Mouse (Mus musculus): ENCODE results near the gene Kcnk7.

Gene Kcnk7

DNA sequence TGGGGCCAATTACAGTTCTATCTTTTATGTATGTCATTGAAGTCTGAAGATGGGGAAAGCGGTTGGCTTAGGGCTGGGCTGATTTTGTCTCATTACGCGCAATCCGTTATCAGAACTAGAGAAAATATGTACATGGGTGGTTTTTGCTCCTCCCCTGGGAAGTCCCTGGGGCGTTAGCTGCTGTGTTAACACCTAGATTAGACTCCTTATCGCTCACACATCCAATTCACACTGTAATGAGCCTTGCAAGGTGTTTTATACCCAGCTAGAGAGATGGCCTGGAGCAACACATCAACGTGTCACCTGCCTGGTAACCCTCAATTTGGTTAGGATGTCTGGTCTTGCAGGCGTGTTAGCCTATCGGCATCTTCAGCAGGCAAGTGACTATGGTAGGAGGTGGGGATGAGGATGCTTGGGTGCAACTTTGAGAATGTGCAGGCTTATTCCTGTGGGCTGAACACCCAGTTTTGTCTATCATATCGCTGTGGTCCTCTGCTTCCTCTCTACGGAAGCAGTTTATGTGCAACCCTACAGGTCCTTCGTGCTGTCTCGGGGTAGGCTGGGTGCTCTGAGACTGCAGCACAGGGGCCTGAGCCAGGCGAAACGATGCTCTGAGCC, 22.9 kb downstream of the Kcnk7 start:
- DNase-seq: no peak

DNA sequence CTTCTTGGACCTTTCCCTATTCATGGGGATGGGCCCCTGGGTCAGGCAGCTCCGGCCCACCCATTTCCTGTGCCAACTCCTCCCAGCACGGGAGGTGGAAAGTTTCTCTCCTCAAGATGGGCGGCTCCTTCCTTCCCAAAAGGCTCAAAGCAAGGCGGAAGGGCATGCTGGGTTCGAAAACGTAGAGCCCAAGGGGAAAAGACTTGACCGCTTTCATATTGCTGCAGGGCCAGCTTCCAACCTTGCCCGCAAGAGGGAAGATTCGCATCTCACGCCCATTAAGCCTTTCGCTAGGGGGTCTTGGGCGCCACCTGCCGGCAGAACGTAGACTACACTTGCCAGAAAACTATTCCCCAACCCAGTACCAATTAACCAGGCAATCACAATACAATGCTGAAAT, 23.5 kb downstream of the Kcnk7 start:
- DNase-seq: peak; percentile 79

DNA sequence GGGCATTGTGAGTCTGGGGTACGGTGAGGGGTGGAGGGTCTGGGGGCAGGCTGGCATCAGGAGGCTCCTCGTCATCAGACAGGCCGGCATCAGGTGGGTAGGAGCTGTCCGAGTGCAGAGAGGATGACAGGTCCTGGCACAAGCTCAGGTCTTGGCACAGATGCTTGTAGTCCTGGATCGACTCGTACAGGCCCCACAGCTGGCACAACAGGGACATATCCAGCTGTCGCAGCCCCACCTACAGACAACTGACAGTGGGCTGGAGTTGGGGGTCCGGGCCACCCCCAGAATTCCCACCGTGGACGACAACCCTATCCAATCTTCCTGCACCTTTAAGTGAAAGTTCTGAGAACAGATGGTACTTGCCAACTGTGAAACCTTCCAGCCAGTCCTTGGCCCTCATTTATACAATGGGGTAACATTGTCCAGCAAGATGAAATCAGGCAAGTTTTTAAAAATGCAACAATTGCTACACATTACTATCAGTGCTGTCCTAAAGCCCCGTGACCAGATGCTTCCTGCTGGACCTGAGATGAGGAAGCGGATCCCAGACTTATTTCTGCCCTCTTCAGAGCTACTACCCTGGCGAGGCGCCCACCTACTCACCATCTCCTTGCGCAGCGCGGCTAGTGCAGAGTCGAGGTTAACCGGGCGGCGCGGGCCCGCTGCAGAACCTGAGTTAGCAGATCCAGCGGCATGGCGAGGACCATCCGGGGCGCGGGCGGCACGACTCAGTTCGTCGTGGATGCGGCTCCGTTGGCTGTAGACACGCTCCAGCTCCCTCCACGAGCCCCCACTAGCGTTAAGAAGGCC, 24.7 kb downstream of the Kcnk7 start:
- DNase-seq: peak; percentile 52

DNA sequence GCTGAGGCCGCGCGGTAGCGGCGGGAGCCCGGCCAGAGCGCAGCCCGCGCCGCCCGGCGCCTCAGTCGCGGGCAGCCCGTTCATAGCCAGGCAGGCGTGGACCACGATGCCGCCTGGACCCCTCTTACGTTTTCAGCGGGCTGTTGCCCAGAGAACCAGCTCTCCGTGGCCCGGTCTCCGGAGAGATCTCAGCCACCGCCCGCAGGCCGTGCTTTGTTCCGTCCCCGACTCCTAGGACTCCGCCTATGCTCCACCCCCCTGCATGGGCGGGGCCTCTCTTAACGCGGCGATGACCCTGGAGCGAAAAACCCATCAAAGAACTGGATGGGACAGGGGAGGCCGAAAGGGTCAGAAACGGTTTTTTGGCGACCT, 25.3 kb downstream of the Kcnk7 start, which contains the start of gene Fam89b:
TSS of gene Fam89b (minus strand) at position 210 of the 372 bp plus-strand sequence.
- DNase-seq: peak; percentile 86

DNA sequence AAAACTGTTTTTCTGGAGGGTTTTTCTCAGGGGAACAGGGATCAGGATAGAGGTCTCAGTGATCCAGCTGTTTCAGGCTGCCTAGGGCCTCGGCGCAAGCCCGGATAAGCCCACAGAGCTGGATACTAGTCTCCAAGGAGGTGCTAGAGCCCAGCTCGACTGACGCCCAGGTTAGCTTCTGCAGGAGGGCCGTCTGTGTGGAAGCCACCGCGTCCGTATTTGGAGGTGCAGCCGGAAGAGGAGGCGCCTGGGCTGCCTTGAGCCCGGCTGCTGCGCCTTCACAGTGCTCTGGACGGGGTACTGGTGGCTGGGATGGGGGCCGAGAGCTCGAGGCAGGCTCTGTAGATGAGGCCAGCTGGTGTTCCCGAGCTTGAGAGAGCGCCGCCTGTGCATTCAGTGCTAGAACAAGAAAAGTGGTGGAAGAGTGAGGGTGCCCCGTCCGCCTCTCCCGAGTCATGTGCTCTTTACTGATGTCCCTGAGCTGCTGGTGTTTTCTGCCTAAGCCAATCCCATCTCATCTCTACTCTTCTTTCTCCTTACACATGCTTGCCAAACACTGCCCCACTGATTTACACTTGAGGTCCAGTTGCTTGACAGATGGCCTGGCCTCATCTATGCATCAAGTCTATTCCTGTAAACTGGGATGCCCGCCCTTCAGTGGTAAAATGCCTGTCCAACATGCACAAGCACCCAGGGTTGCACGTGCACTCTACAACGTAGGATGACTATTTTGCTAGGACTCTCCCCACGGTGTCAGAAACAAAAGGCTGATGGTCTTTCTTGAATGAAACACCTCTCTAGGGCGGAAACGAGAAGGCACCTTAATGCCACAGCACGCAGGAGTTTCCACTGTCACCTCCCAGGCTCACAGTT, 26.4 kb downstream of the Kcnk7 start:
- DNase-seq: no peak

DNA sequence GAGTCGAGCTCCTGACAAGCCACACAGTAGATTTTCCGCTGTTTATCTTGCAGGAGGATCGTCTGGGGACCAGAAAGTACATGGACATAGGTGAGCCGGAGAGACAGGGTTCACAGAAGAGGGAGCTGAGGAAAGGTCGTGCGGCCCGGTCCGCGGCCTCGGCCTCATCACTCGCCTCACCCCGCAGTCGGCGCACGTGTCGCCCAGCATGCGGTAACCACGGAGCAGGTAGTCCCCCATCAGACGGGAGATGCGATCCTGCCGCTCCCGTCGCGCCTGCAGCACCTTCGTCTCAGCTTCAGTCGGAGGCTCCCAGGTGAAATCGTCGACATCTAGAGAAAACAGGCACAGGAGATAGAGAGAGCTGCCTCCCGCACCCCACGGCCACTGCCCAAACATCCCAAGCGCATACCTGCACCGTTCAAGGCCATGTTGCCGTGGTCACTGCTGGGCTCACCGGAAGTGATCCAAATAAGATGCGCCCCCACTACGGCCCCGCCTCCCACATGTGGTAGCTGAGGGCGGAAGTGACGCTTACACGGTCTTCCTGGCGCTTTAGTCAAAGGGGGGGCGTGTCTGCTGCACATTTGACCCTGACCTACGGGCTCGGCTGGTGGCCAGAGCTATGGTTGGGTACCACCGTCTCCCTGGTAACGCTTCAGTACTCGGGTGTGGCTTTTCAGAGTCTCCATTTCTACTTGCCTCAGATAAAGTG, 27.3 kb downstream of the Kcnk7 start:
- DNase-seq: peak; percentile 94

DNA sequence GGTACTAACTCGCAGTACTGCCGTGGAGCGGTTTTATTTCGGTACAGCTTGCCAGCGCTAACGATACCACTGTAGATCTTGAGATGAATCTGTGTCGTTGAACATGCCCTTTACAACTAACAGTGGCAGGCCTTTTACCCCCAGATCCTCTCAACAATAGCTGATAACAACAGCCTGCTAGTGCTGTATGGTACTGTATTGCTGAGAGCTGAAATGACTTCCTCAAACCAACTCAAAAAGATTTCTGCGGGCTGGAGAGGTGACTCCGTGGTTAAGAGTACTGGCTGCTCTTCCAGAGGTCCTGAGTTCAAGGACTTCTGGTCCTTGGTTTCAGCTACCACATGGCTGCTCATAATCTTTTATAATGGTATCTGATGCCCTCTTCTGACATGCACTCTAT, 30.2 kb downstream of the Kcnk7 start:
- no peak for DNase-seq

DNA sequence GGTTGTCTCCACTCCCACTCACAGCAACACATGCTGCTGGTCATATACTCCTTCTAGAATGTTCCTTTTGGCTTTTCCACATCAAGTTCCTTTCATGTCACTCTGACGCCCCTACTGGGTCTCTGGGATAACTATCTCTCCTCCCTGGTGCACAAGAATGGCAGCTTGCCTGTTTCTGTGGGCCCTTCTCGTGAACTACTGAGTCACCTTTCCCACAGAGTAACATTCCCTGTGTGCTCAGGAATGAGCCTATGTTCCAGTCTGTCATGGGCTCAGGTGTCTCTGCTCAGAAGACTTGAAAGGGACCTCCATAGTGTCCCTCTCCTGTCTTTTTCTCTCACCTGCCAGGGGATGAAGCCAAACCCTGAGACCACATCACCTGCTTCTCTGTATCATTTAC, 35.3 kb downstream of the Kcnk7 start:
- no peak for DNase-seq

DNA sequence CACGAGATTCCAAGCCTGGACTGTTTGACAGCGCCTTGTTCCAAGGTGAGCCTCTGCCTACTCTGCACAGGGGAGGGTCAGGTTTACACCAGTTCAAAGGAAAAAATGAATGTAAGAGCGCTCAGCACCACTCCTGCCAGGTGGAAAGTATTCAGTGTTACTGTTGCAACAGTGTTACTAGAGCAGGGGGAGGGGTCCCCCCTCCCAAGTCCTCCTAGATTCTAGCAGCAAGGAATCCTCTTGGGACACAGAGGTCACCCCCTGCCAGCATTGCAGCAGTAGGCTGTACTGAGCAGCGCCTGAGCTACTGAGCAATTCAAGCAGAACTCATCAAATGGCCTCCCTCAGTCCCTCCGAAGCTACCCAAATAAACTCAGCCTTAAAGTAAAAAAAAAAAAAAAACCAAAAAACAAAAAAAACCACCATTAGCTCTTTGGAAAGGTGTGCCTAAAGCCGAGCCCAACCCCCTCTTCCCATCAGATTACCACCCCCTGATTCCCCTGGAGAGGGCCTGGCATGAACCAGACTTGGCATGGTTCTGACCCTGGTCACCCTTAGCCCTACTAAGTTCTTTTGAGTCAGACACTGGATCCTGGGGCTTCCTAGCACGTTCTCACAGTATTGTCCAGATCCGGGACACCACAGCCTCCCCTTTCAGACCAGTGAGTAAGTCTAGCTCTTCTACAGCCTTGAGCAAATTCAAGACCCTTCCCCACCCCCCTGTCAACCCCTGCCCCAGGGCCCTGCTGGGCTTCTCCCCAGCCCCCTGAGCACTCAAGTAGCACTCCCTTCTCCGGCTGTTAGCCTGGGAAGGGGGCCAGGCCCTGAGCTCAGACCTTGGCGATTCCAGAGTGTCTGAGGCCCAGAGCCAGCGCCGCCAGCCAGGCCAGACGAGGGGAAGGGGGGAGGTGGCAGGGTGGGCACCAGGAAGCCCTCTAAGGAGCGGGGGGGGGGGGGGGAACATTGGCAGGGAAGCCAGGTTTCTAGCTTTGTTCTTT, 36.5 kb downstream of the Kcnk7 start, which contains the start of gene Ltbp3:
TSS of gene Ltbp3 (plus strand) at position 585 of the 998 bp plus-strand sequence.
- no peak for DNase-seq

DNA sequence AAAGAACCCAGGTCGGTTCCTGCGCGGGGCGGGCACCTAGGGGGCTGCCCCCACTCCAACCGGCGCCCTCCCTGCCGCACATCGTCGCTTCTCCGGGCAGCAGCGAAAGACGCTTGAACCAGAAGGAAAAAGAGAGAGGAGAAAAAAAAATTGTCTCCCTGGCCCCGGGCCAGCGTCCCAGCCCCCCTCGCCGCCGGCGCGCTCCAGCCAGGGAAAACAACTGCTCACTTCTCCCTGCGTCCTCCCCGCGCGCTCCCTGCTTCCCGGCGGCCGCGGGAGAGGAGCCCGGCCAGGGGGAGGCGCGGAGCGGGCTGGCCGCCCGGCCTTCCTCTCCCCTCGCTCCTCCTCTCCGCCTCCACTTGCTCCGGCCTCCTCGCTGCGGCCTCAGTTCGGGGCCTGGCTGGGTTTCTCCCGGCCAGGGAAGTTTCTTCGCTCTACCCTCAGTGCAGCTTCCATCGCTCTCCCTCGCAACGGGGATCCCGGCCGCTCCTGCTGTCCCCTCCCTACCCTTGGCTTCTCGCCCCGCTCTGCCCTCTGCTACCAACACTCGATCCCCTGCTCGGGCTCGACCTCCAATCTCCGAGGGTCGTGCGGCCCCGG, 37.6 kb downstream of the Kcnk7 start:
- DNase-seq: peak; percentile 81

DNA sequence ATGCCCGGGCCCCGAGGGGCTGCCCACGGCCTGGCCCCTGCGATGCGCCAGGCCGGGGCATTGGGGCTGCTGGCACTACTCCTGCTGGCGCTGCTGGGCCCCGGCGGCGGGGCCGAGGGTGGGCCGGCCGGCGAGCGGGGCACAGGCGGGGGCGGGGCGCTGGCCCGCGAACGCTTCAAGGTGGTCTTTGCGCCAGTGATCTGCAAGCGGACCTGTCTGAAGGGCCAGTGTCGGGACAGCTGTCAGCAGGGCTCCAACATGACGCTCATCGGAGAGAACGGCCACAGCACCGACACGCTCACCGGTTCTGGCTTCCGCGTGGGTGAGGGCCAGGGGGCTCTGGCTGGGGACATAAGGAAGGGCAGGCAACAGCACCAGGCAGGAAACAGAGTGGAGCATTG, 38.1 kb downstream of the Kcnk7 start:
- no peak for DNase-seq

DNA sequence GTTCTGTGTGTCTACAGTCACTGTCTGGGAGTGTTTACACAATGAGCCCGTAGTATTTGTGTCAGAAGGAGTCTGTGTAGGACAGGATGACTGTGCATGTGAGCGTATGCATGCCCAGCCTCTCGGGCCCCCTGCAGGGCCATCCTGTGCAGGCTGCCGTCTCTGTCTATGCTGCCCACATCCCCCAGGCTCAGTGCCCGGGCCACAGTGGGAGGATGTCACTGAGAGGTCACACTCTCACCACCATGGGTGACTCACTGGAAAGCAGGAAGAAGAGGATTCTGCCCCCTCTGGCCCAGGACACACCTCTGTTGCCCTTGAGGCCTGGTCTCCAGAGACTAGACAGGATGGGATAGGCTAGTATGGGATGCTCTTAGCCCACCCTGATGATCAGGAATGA, 39.4 kb downstream of the Kcnk7 start:
- no peak for DNase-seq

DNA sequence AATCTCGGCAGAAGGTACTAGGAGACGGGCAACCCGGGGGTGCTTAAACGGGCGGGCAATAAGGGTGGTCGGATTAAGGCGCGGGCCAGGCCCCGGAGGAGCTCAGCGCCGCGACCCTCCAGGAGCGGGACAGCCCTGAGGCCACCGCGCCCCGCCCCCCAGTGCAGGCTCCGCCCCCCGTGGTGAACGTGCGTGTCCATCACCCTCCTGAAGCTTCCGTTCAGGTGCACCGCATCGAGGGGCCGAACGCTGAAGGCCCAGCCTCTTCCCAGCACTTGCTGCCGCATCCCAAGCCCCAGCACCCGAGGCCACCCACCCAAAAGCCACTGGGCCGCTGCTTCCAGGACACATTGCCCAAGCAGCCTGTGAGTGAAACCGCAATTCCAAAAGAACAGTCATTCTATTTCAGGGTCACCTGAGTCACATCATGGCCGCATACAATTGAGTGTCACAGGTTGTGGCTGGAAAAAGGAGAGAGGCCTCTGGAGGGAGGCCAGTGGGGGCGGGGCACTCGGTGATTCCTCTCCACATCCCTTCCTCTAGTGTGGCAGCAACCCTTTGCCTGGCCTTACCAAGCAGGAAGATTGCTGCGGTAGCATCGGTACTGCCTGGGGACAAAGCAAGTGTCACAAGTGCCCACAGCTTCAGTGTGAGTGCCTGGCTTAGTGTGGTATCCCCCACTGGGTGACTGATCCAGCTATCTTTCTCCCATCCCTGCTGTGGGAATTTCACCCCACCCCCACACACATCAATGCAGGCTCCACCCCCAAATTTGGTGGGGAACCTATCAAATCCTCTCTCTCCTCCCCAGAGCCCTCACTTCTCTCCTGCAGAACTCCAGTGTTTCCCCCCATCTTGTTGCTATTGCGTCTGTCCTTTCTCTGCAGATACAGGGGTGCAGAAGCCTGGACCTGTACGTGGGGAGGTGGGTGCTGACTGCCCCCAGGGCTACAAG, 41.9 kb downstream of the Kcnk7 start:
- DNase-seq: no peak

DNA sequence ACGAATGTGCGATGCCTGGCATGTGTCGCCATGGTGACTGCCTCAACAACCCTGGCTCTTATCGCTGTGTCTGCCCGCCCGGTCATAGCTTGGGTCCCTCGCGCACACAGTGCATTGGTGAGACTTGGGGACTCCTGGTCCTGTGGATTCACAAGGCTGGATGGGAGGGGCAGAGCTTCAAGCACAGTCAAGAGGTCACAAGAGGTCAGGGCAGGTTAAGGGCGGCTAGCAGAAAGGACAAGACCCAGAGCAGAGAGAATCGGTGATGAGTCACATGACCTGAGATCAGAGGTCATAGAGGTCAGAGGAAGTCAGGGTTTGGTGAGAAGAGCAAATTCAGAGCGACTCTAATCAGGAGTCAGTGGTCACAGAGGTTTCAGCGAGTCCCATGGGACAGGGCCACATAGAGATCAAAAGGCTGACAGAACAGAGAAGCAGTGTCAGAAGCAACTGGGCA, 42.8 kb downstream of the Kcnk7 start:
- DNase-seq: no peak

DNA sequence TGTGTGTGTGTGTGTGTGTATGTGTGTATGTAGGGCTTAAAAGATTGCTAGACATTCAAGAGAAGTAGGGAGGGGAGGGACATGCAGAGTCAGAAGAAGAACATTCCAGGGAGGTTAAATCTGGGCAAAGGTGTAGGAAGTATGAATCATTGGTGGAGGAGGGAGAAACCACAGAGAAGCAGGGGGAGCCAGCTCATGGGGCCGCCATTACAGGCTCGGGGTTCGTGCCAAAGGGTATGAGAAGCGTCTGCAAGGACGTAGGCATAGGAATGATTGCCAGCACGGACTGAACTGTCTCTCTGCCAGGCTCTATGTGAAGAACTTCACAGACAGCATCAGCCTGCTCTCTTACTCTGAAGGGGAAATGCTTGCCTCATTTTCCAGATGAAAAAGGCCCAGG, 45.3 kb downstream of the Kcnk7 start:
- no peak for DNase-seq

DNA sequence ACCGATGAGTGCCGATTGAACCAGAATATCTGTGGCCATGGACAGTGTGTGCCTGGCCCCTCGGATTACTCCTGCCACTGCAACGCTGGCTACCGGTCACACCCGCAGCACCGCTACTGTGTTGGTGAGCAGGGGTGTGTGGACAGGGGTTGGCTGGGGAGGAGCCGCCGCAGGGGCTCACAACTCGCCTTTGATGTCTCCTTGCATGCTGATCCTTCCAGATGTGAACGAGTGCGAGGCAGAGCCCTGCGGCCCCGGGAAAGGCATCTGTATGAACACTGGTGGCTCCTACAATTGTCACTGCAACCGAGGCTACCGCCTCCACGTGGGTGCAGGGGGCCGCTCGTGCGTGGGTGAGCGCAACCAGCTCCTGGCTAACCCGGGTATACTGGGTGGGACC, 46.8 kb downstream of the Kcnk7 start:
- no peak for DNase-seq

DNA sequence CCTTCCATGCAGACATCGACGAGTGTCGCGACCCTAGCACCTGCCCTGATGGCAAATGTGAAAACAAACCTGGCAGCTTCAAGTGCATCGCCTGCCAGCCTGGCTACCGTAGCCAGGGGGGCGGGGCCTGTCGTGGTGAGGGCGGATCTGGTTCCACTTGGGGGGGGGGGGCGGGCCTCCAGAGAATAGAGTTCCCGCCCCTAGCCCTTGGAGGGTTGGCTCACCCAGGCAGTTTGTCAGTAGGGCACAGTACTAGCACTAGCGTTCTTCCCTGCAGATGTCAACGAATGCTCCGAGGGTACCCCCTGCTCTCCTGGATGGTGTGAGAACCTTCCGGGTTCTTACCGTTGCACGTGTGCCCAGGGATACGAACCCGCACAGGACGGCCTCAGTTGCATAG, 47.6 kb downstream of the Kcnk7 start:
- DNase-seq: no peak

DNA sequence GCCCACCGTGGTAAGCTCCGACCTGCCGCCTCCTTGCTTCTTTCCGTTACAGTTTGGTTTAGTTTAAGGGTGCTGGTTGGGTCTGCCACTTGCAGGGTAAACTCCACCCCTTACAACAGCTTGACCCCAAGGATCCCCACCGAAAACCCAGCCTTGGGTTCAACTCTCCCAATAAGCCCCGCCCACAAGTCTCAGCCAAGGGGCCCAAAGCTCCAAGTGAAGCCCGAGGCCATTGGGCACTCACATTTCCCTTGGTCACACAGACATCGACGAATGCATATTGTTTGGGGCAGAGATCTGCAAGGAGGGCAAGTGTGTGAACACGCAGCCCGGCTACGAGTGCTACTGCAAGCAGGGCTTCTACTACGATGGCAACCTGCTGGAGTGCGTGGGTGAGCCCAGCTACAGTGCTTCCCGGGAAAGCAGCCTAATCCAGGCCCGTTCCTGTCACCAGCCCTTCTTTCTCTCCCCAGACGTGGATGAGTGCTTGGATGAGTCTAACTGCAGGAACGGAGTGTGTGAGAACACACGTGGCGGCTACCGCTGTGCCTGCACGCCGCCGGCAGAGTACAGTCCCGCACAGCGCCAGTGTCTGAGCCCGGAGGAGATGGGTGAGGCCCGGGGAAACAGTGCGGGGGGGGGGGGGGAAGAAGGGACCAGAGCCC, 52.3 kb downstream of the Kcnk7 start:
- DNase-seq: peak; percentile 93

Measured in right cerebral cortex, adult 18-20 months (tissue).